Mouse (Mus musculus): ENCODE measurements around the gene Cbx4. TPM values are rescaled to one million over a fixed set of nuclear protein-coding genes. Genes with fewer than 3 reads are reported as not detected.
"Not testable (repeated sequence)": the region's sequence is repeated elsewhere in the genome, so short reads cannot be mapped to it uniquely, and the experiment has no call there.

The Cbx4 gene
- polyA plus RNA-seq, 1 experiment: 17.2 TPM

GRCm38 (mm10) chr11:119109415-119110071, 23.5 kb upstream of the Cbx4 start:
- H3K4me3 ChIP-seq (ENCODE audit: extremely low read depth, insufficient read depth, insufficient read length): no peak overlapping the region
- no peak for DNase-seq (ENCODE audit: low read depth in 1 of 2, low spot score in 2 of 2)
- H3K27ac ChIP-seq (ENCODE audit: insufficient read depth, low read length): peak overlapping the region; percentile 19
- WGBS: 54% methylated on average over 9 of the region's 9 CpGs
- H3K36me3 ChIP-seq (ENCODE audit: control insufficient read depth, insufficient read depth, low read length): no peaks in the 10 kb centered on the region
- TF ChIP-seq POLR2A (IDR thresholded peaks at IDR 0.05; ENCODE audit: low read depth, low read length) (no peak), CTCF (IDR thresholded peaks at IDR 0.05; ENCODE audit: extremely low read depth, insufficient read depth, insufficient read length, insufficient replicate concordance) (no peak)
- peaks cover 28% of the 10 kb centered on the region; the same call in 1 of the 2 replicates for H3K4me1 ChIP-seq (ENCODE audit: control insufficient read depth, insufficient read depth, insufficient read length)
- no peaks in the 10 kb centered on the region for H3K27me3 ChIP-seq (ENCODE audit: control insufficient read depth, insufficient read depth, low read length)

- Histone ChIP-seq H3K27ac (ENCODE audit: insufficient read depth, low read length) (no peak overlapping the region; the same call in 1 of the 2 replicates), H3K4me3 (ENCODE audit: extremely low read depth, insufficient read depth, insufficient read length) (no peak overlapping the region), H3K27me3 (ENCODE audit: control insufficient read depth, insufficient read depth, low read length) (no peaks in the 10 kb centered on the region), H3K4me1 (ENCODE audit: control insufficient read depth, insufficient read depth, insufficient read length) (peaks cover 28% of the 10 kb centered on the region; the same call in 1 of the 2 replicates), H3K36me3 (ENCODE audit: control insufficient read depth, insufficient read depth, low read length) (no peaks in the 10 kb centered on the region)
- TF ChIP-seq CTCF (IDR thresholded peaks at IDR 0.05; ENCODE audit: extremely low read depth, insufficient read depth, insufficient read length, insufficient replicate concordance) (no peak), POLR2A (IDR thresholded peaks at IDR 0.05; ENCODE audit: low read depth, low read length) (no peak)
- peak; percentile 49 to 81 for DNase-seq (ENCODE audit: low read depth in 1 of 2, low spot score in 2 of 2)
- 42% methylated on average over 10 of the region's 10 CpGs for WGBS
Measured at GRCm38 (mm10) chr11:119108573-119109263, 22.7 kb upstream of the Cbx4 start.

GRCm38 (mm10) chr11:119106289-119106688, 20.3 kb upstream of the Cbx4 start:
- peak in 1 of 2 experiments; percentile 44 for DNase-seq (ENCODE audit: low read depth in 1 of 2, low spot score in 2 of 2)
- no peaks in the 10 kb centered on the region for H3K36me3 ChIP-seq (ENCODE audit: control insufficient read depth, insufficient read depth, low read length)

GRCm38 (mm10) chr11:119105748-119106147, 19.7 kb upstream of the Cbx4 start:
- H3K36me3 ChIP-seq (ENCODE audit: control insufficient read depth, insufficient read depth, low read length): no peaks in the 10 kb centered on the region
- no peak for TF ChIP-seq POLR2A (IDR thresholded peaks at IDR 0.05; ENCODE audit: low read depth, low read length)
- no peak for TF ChIP-seq CTCF (IDR thresholded peaks at IDR 0.05; ENCODE audit: extremely low read depth, insufficient read depth, insufficient read length, insufficient replicate concordance)
- no peak for DNase-seq (ENCODE audit: low read depth in 1 of 2, low spot score in 2 of 2)
- H3K27me3 ChIP-seq (ENCODE audit: control insufficient read depth, insufficient read depth, low read length): no peaks in the 10 kb centered on the region
- H3K4me1 ChIP-seq (ENCODE audit: control insufficient read depth, insufficient read depth, insufficient read length): peaks cover 28% of the 10 kb centered on the region; the same call in 1 of the 2 replicates
- 72% methylated on average over 8 of the region's 8 CpGs for WGBS
- H3K4me3 ChIP-seq (ENCODE audit: extremely low read depth, insufficient read depth, insufficient read length): no peak overlapping the region
- no peak overlapping the region for H3K27ac ChIP-seq (ENCODE audit: insufficient read depth, low read length)

More at GRCm38 (mm10) chr11:119106289-119106688, 20.3 kb upstream of the Cbx4 start:
- no peaks in the 10 kb centered on the region for H3K27me3 ChIP-seq (ENCODE audit: control insufficient read depth, insufficient read depth, low read length)
- no peak for TF ChIP-seq POLR2A (IDR thresholded peaks at IDR 0.05; ENCODE audit: low read depth, low read length)
- TF ChIP-seq CTCF (IDR thresholded peaks at IDR 0.05; ENCODE audit: extremely low read depth, insufficient read depth, insufficient read length, insufficient replicate concordance): no peak
- H3K4me3 ChIP-seq (ENCODE audit: extremely low read depth, insufficient read depth, insufficient read length): no peak overlapping the region
- no peak overlapping the region for H3K27ac ChIP-seq (ENCODE audit: insufficient read depth, low read length)
- H3K4me1 ChIP-seq (ENCODE audit: control insufficient read depth, insufficient read depth, insufficient read length): peaks cover 28% of the 10 kb centered on the region; the same call in 1 of the 2 replicates
- WGBS: 7% methylated on average over 6 of the region's 6 CpGs

- TF ChIP-seq CTCF (IDR thresholded peaks at IDR 0.05; ENCODE audit: extremely low read depth, insufficient read depth, insufficient read length, insufficient replicate concordance) (no peak), POLR2A (IDR thresholded peaks at IDR 0.05; ENCODE audit: low read depth, low read length) (no peak)
- 89% methylated on average over 7 of the region's 7 CpGs for WGBS
- DNase-seq (ENCODE audit: low read depth in 1 of 2, low spot score in 2 of 2): no peak
- no peaks in the 10 kb centered on the region for H3K36me3 ChIP-seq (ENCODE audit: control insufficient read depth, insufficient read depth, low read length)
- H3K4me1 ChIP-seq (ENCODE audit: control insufficient read depth, insufficient read depth, insufficient read length): peaks cover 28% of the 10 kb centered on the region; the same call in 1 of the 2 replicates
- H3K27ac ChIP-seq (ENCODE audit: insufficient read depth, low read length): no peak overlapping the region
- H3K4me3 ChIP-seq (ENCODE audit: extremely low read depth, insufficient read depth, insufficient read length): no peak overlapping the region
- H3K27me3 ChIP-seq (ENCODE audit: control insufficient read depth, insufficient read depth, low read length): no peaks in the 10 kb centered on the region
Measured at GRCm38 (mm10) chr11:119105071-119105609, 19.1 kb upstream of the Cbx4 start.

- Histone ChIP-seq H3K36me3 (ENCODE audit: control insufficient read depth, insufficient read depth, low read length) (no peaks in the 10 kb centered on the region), H3K27me3 (ENCODE audit: control insufficient read depth, insufficient read depth, low read length) (no peaks in the 10 kb centered on the region), H3K4me1 (ENCODE audit: control insufficient read depth, insufficient read depth, insufficient read length) (peaks cover 24% of the 10 kb centered on the region; the same call in 1 of the 2 replicates), H3K4me3 (ENCODE audit: extremely low read depth, insufficient read depth, insufficient read length) (no peak overlapping the region), H3K27ac (ENCODE audit: insufficient read depth, low read length) (no peak overlapping the region)
- 87% methylated on average over 3 of the region's 3 CpGs for WGBS
- TF ChIP-seq POLR2A (IDR thresholded peaks at IDR 0.05; ENCODE audit: low read depth, low read length): no peak
- no peak for TF ChIP-seq CTCF (IDR thresholded peaks at IDR 0.05; ENCODE audit: extremely low read depth, insufficient read depth, insufficient read length, insufficient replicate concordance)
- DNase-seq (ENCODE audit: low read depth in 1 of 2, low spot score in 2 of 2): no peak
Measured at GRCm38 (mm10) chr11:119103991-119104390, 18.0 kb upstream of the Cbx4 start.

GRCm38 (mm10) chr11:119100355-119100754, 14.3 kb upstream of the Cbx4 start:
- H3K27ac ChIP-seq (ENCODE audit: insufficient read depth, low read length); H3K27me3 ChIP-seq (ENCODE audit: control insufficient read depth, insufficient read depth, low read length); H3K4me3 ChIP-seq (ENCODE audit: extremely low read depth, insufficient read depth, insufficient read length); H3K4me1 ChIP-seq (ENCODE audit: control insufficient read depth, insufficient read depth, insufficient read length); H3K36me3 ChIP-seq (ENCODE audit: control insufficient read depth, insufficient read depth, low read length); DNase-seq (ENCODE audit: low read depth in 1 of 2, low spot score in 2 of 2): not testable (repeated sequence)
- 83% methylated on average over 4 of the region's 4 CpGs for WGBS

Measured in spleen, adult 2 months (tissue).